Mouse (Mus musculus) lung, adult 18-20 months (tissue): Measurements from ENCODE around the gene Ly6c1.
"Not testable (repeated sequence)": the region's sequence is repeated elsewhere in the genome, so short reads cannot be mapped to it uniquely, and the experiment has no call there.

ENCODE experiments used
- DNase-seq, 2 experiments: peaks; one replicate each; pipeline ENCODE4 v3.0.0; 2022; ENCODE audit warnings: mixed read lengths in 2 of 2

Ly6c1 gene

GRCm38 (mm10) chr15:75048642-75049261 is at the start of gene Ly6c1:
TSS of gene Ly6c1 (minus strand) at chr15:75048830.
- DNase-seq = not testable (repeated sequence)

- DNase-seq = peak in 1 of 2 experiments; percentile 10
Measured at GRCm38 (mm10) chr15:75088041-75088440, 39.4 kb upstream of the Ly6c1 start.

DNA sequence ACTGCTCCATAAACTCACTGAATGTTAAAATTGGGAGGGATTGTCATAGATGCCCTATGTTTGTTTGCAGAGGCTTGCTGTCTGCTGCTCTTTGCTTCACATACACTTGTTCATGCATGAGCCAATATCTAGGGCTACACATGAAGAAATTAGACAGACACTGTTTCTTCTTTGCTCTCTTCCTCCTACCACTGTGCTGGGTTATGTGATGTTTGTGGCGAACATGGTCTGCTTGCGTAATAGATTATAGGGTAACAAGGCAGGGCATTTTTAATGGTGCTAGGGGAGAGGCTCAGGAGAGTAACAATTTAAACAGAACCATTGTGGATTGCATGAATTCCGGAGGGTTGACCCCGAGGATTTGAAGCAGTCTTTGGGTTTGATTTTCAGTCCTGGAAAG is 21.3 kb upstream of the Ly6c1 start:
- DNase-seq = no peak

GRCm38 (mm10) chr15:75062030-75062574 is 13.5 kb upstream of the Ly6c1 start:
- peak; percentile 54 to 65 for DNase-seq

DNA sequence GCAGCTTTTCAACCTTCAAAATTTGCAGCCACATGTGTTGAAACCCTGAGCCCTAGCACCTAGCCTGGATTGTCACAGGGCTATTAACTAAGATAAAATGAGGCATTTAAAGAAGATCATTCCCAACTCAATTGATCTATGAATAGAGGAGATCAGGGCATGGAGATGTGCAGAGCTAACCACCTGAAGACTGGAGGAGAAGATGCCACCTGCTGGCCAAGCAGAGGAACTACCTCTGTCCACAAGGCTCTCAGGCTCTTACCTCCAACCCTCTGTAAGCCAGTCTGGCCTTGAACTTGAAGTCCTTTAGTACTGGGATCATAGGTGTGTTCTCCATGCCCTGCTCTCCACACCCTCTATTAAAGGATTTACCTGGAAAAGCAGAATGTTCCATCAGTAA is 11.9 kb upstream of the Ly6c1 start:
- peak; percentile 27 to 53 for DNase-seq

GRCm38 (mm10) chr15:75055985-75056384 is 7.4 kb upstream of the Ly6c1 start:
- no peak for DNase-seq

GRCm38 (mm10) chr15:75055425-75055824 is 6.8 kb upstream of the Ly6c1 start:
- not testable (repeated sequence) for DNase-seq

GRCm38 (mm10) chr15:75052414-75052813 is 3.8 kb upstream of the Ly6c1 start:
- peak; percentile 34 to 66 for DNase-seq

GRCm38 (mm10) chr15:75051141-75051540 is 2.5 kb upstream of the Ly6c1 start:
- DNase-seq = not testable (repeated sequence)

- DNase-seq = not testable (repeated sequence)
Measured at GRCm38 (mm10) chr15:75050593-75050992, 2.0 kb upstream of the Ly6c1 start.

- DNase-seq = peak; percentile 14 to 72
Measured at GRCm38 (mm10) chr15:75049811-75050210, 1.2 kb upstream of the Ly6c1 start.

- DNase-seq = not testable (repeated sequence)
Measured at GRCm38 (mm10) chr15:75047970-75048320, 685 bp downstream of the Ly6c1 start.

- DNase-seq = peak in 1 of 2 experiments; percentile 18
Measured at GRCm38 (mm10) chr15:75047313-75047969, 1.2 kb downstream of the Ly6c1 start.

- DNase-seq = not testable (repeated sequence)
Measured at GRCm38 (mm10) chr15:75045501-75045900, 3.1 kb downstream of the Ly6c1 start.

GRCm38 (mm10) chr15:75021020-75021759 is 27.4 kb downstream of the Ly6c1 start:
- not testable (repeated sequence) for DNase-seq

DNA sequence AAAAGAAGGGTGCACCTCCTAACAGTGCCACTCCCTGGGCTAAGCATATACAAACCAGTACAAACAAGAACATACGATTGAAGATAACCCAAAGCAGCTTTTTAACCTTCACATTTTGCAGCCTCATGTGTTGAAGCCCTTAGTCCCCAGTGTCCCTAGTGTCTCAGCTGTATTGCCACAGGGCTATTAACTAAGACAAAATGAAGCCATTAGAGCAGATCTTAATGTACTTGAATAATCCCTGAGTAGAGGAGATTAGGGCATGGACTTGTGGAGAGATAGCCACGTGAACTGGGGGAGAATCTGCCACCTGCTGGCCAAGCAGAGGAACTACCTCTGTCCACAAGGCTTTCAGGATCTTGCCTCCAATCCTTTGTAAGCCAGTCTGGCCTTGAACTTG is 29.2 kb downstream of the Ly6c1 start:
- peak in 1 of 2 experiments; percentile 3 for DNase-seq
